10 mouse cellular contexts compared by ENCODE assay signal in the genomic region with DNA sequence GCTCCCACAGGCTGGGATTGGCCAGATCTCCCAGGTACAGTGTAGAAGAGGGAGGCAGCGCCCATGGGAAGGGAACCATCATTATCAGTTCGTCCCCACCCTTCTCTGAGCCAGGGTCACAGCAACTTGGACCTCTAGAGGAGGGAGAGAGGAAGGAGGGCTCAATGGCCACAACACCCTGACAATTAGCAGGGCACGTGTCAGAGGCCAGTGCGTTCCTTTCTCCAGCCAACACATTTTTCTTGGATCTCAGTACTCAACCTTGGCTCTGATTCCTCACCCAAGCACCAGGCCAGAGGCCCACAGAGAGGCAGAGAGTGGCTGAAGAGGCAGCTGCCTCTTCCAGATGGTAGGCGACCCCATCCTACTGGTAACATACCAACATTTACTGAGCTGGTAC.
A peak's percentile ranks its signal among the peaks of the same experiment; 100 is the strongest.
DNase-seq lines count a peak whose midpoint lies in the region; ATAC-seq and TF ChIP-seq lines count a peak whose summit lies in the region.
"Had no signal": no experiment of that assay in that cellular context is flagged by ENCODE, and none has a peak within 500 bp of the region (broad histone marks: within the 10 kb centered on the region; RNA-seq: fewer than 3 reads in every experiment).

No protein-coding gene starts in this region.

- DNase-seq in intestine, embryonic 14.5 days (ENCODE audit: low spot score): no peak
- peak; percentile 12 for DNase-seq in brain, adult 2 months (ENCODE audit: low read depth, low spot score)
- no peak for DNase-seq in lung, embryonic 14.5 days
- DNase-seq in urinary bladder, postnatal 4 days (ENCODE audit: low spot score in 2 of 2): no peak
- DNase-seq: adrenal gland, postnatal 25 days had no signal

- H3K9ac ChIP-seq in intestine, embryonic 14.5 days (ENCODE audit: low read length): no peak overlapping the region
- H3K9ac ChIP-seq in intestine, embryonic 15.5 days: no peak overlapping the region
- no peak overlapping the region for H3K9ac ChIP-seq in heart, embryonic 15.5 days
- H3K9ac ChIP-seq in lung, embryonic 14.5 days: no peak overlapping the region
- H3K9ac ChIP-seq in forebrain, embryonic 16.5 days (replicated peaks; ENCODE audit: low read depth, low read length): no peak overlapping the region
- H3K9ac ChIP-seq in neural tube, embryonic 15.5 days (replicated peaks): no peak overlapping the region

- no peaks in the 10 kb centered on the region for H3K36me3 ChIP-seq in intestine, embryonic 14.5 days (ENCODE audit: control insufficient read depth, insufficient read depth, low read length)
- no peaks in the 10 kb centered on the region for H3K36me3 ChIP-seq in intestine, embryonic 15.5 days
- H3K36me3 ChIP-seq in heart, embryonic 15.5 days: no peaks in the 10 kb centered on the region
- peaks cover 8% of the 10 kb centered on the region; the same call in 1 of the 2 replicates for H3K36me3 ChIP-seq in lung, embryonic 14.5 days (ENCODE audit: insufficient read depth)
- H3K36me3 ChIP-seq in forebrain, embryonic 16.5 days (ENCODE audit: control insufficient read depth, insufficient read depth): no peaks in the 10 kb centered on the region
- no peaks in the 10 kb centered on the region for H3K36me3 ChIP-seq in neural tube, embryonic 15.5 days

- WGBS in intestine, embryonic 14.5 days: 81% methylated on average over 5 of the region's 5 CpGs
- 70% methylated on average over 5 of the region's 5 CpGs for WGBS in intestine, embryonic 15.5 days
- WGBS in heart, embryonic 15.5 days: 41% methylated on average over 5 of the region's 5 CpGs
- 73% methylated on average over 5 of the region's 5 CpGs for WGBS in lung, embryonic 14.5 days
- WGBS in forebrain, embryonic 16.5 days: 79% methylated on average over 5 of the region's 5 CpGs
- 80% methylated on average over 5 of the region's 5 CpGs for WGBS in neural tube, embryonic 15.5 days

- no peak overlapping the region for H3K4me2 ChIP-seq in intestine, embryonic 14.5 days (ENCODE audit: low read length)
- H3K4me2 ChIP-seq in intestine, embryonic 15.5 days (replicated peaks): no peak overlapping the region
- H3K4me2 ChIP-seq in heart, embryonic 15.5 days: no peak overlapping the region
- H3K4me2 ChIP-seq in lung, embryonic 14.5 days: no peak overlapping the region
- no peak overlapping the region for H3K4me2 ChIP-seq in forebrain, embryonic 16.5 days (ENCODE audit: low read length)
- no peak overlapping the region for H3K4me2 ChIP-seq in neural tube, embryonic 15.5 days

- no peak overlapping the region for H3K4me3 ChIP-seq in intestine, embryonic 14.5 days (ENCODE audit: low read depth, low read length)
- H3K4me3 ChIP-seq in intestine, embryonic 15.5 days (replicated peaks): no peak overlapping the region
- no peak overlapping the region for H3K4me3 ChIP-seq in heart, embryonic 15.5 days
- no peak overlapping the region for H3K4me3 ChIP-seq in lung, embryonic 14.5 days (ENCODE audit: low read depth, low read length)
- no peak overlapping the region for H3K4me3 ChIP-seq in forebrain, embryonic 16.5 days (replicated peaks; ENCODE audit: low read length)
- no peak overlapping the region for H3K4me3 ChIP-seq in neural tube, embryonic 15.5 days (replicated peaks)

- no peaks in the 10 kb centered on the region for H3K9me3 ChIP-seq in intestine, embryonic 14.5 days (ENCODE audit: control insufficient read depth, low read length)
- H3K9me3 ChIP-seq in intestine, embryonic 15.5 days: no peaks in the 10 kb centered on the region
- H3K9me3 ChIP-seq in heart, embryonic 15.5 days (replicated peaks): no peaks in the 10 kb centered on the region
- no peaks in the 10 kb centered on the region for H3K9me3 ChIP-seq in lung, embryonic 14.5 days (ENCODE audit: low read depth, low read length)
- H3K9me3 ChIP-seq in forebrain, embryonic 16.5 days (ENCODE audit: control insufficient read depth, low read length): no peaks in the 10 kb centered on the region
- no peaks in the 10 kb centered on the region for H3K9me3 ChIP-seq in neural tube, embryonic 15.5 days (replicated peaks)

- H3K4me1 ChIP-seq in intestine, embryonic 14.5 days (replicated peaks; ENCODE audit: control insufficient read depth, insufficient read depth, low read length): peaks cover 16% of the 10 kb centered on the region
- H3K4me1 ChIP-seq in intestine, embryonic 15.5 days (replicated peaks): peaks cover 23% of the 10 kb centered on the region
- H3K4me1 ChIP-seq in heart, embryonic 15.5 days (replicated peaks): peaks cover 83% of the 10 kb centered on the region
- peaks cover 35% of the 10 kb centered on the region for H3K4me1 ChIP-seq in lung, embryonic 14.5 days (ENCODE audit: insufficient read depth)
- no peaks in the 10 kb centered on the region for H3K4me1 ChIP-seq in forebrain, embryonic 16.5 days (replicated peaks; ENCODE audit: control insufficient read depth, insufficient read depth, low read length)
- peaks cover 3% of the 10 kb centered on the region; the same call in 1 of the 2 replicates for H3K4me1 ChIP-seq in neural tube, embryonic 15.5 days

- H3K27me3 ChIP-seq in intestine, embryonic 14.5 days (replicated peaks; ENCODE audit: control insufficient read depth, insufficient read depth, low read length): no peaks in the 10 kb centered on the region
- H3K27me3 ChIP-seq in intestine, embryonic 15.5 days (replicated peaks): no peaks in the 10 kb centered on the region
- H3K27me3 ChIP-seq in heart, embryonic 15.5 days: no peaks in the 10 kb centered on the region
- H3K27me3 ChIP-seq in lung, embryonic 14.5 days (ENCODE audit: insufficient read depth, low read length): no peaks in the 10 kb centered on the region
- no peaks in the 10 kb centered on the region for H3K27me3 ChIP-seq in forebrain, embryonic 16.5 days (replicated peaks; ENCODE audit: control insufficient read depth, insufficient read depth, low read length)
- H3K27me3 ChIP-seq in neural tube, embryonic 15.5 days (replicated peaks): no peaks in the 10 kb centered on the region

- ATAC-seq in intestine, embryonic 14.5 days (replicated peaks; ENCODE audit: low FRiP score, low TSS enrichment, low read depth): no peak
- ATAC-seq in intestine, embryonic 15.5 days: no peak
- ATAC-seq in heart, embryonic 15.5 days (replicated peaks; ENCODE audit: insufficient number of reproducible peaks, insufficient read depth, low FRiP score, low read depth): no peak; the same call in 1 of the 2 replicates
- no peak for ATAC-seq in lung, embryonic 14.5 days (ENCODE audit: insufficient read depth)
- ATAC-seq in forebrain, embryonic 16.5 days: no peak
- ATAC-seq in neural tube, embryonic 15.5 days (ENCODE audit: low FRiP score): no peak

- no peak for TF ChIP-seq CTCF in lung, embryonic 14.5 days (IDR thresholded peaks at IDR 0.05; ENCODE audit: low read depth)

- H3K27ac ChIP-seq in intestine, embryonic 14.5 days (ENCODE audit: low read depth): peak overlapping the region; percentile 38; the same call in 1 of the 2 replicates
- H3K27ac ChIP-seq in intestine, embryonic 15.5 days: no peak overlapping the region
- H3K27ac ChIP-seq in heart, embryonic 15.5 days: peak overlapping the region; percentile 77
- peak overlapping the region; percentile 86 for H3K27ac ChIP-seq in lung, embryonic 14.5 days (ENCODE audit: low read depth)
- H3K27ac ChIP-seq in forebrain, embryonic 16.5 days (ENCODE audit: low read length): no peak overlapping the region
- H3K27ac ChIP-seq in neural tube, embryonic 15.5 days (replicated peaks): no peak overlapping the region
- H3K27ac ChIP-seq: macrophage had no signal

Comparison
In these comparisons a context has a peak if more than half of its experiments do, and no peak if none do; other contexts are left out.
1. H3K27ac ChIP-seq: peak in intestine, embryonic 14.5 days (single experiment), heart, embryonic 15.5 days (single experiment) and lung, embryonic 14.5 days (single experiment); none in intestine, embryonic 15.5 days (single experiment), forebrain, embryonic 16.5 days (single experiment) and neural tube, embryonic 15.5 days (single experiment).